Mouse (Mus musculus) bone marrow macrophage, adult 2 months (primary cell): ENCODE measurements around the gene Adcy10.

Source experiments
- CTCF ChIP-seq: IDR thresholded peaks from 2 replicates; pipeline ENCODE4 v1.5.1; 2012; ENCODE audit warnings: low read depth, mild to moderate bottlenecking, low read length, moderate library complexity
- POLR2A ChIP-seq: IDR thresholded peaks from 2 replicates; pipeline ENCODE4 v1.6.1; 2012; ENCODE audit warnings: mild to moderate bottlenecking, low read depth, low read length, borderline replicate concordance

GRCm38 (mm10) chr1:165506303-165506702, 21.3 kb downstream of the Adcy10 start:
- TF ChIP-seq CTCF = no peak
- no peak for TF ChIP-seq POLR2A
